Mouse (Mus musculus) stomach, postnatal 0 days (tissue): ENCODE data around the gene Rho.

Source experiments
- CTCF ChIP-seq: IDR thresholded peaks from 2 replicates; pipeline ENCODE4 v1.5.1; 2016; ENCODE audit warnings: antibody characterized with exemption, low read depth, mild to moderate bottlenecking, moderate library complexity
- EP300 ChIP-seq: optimal IDR thresholded peaks from 2 replicates; pipeline ENCODE3; 2016; ENCODE audit warnings: antibody characterized with exemption

DNA sequence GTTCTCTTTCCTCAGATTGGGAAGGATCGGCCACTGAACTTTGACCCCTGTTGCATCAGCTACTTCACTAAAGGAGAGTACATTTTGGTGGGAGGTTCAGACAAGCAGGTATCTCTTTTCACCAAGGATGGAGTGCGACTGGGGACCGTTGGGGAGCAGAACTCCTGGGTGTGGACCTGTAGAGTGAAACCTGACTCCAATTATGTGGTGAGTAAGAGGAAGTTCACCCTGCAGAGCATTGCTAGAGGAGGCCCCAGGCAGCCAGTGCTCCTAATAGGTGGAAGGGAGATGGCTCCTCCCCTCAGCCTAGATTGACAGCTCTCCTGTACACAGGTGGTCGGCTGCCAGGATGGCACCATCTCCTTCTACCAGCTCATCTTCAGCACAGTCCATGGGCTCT lies 44.7 kb upstream of the Rho start:
- TF ChIP-seq CTCF (no peak), EP300 (no peak)
